Mouse (Mus musculus): ENCODE results near the gene Slc16a6. TPM values are rescaled to one million over a fixed set of nuclear protein-coding genes. Genes with fewer than 3 reads are reported as not detected.
"Not testable (repeated sequence)": the region's sequence is repeated elsewhere in the genome, so short reads cannot be mapped to it uniquely, and the experiment has no call there.

Gene Slc16a6
- polyA plus RNA-seq (2012; rRNA removed) = 7.4 and 9.0 TPM in 2 replicates

- peak; percentile 79 to 88 for DNase-seq (ENCODE audit: extremely low spot score in 1 of 2, low spot score in 1 of 2)
Measured at GRCm38 (mm10) chr11:109473171-109474085, at the start of gene Slc16a6, which contains the start of gene Arsg. TSS of gene Slc16a6 (minus strand) at chr11:109473598. TSS of gene Arsg (plus strand) at chr11:109473374.

GRCm38 (mm10) chr11:109520958-109521357 lies 47.6 kb upstream of the Slc16a6 start:
- no peak for DNase-seq (ENCODE audit: extremely low spot score in 1 of 2, low spot score in 1 of 2)

GRCm38 (mm10) chr11:109517816-109518215 lies 44.4 kb upstream of the Slc16a6 start:
- no peak for DNase-seq (ENCODE audit: extremely low spot score in 1 of 2, low spot score in 1 of 2)

GRCm38 (mm10) chr11:109517330-109517729 lies 43.9 kb upstream of the Slc16a6 start:
- no peak for DNase-seq (ENCODE audit: extremely low spot score in 1 of 2, low spot score in 1 of 2)

GRCm38 (mm10) chr11:109514064-109514612 lies 40.7 kb upstream of the Slc16a6 start:
- DNase-seq (ENCODE audit: extremely low spot score in 1 of 2, low spot score in 1 of 2) = no peak

- DNase-seq (ENCODE audit: extremely low spot score in 1 of 2, low spot score in 1 of 2) = no peak
Measured at GRCm38 (mm10) chr11:109512995-109513675, 39.7 kb upstream of the Slc16a6 start.

GRCm38 (mm10) chr11:109507068-109507467 lies 33.7 kb upstream of the Slc16a6 start:
- DNase-seq (ENCODE audit: extremely low spot score in 1 of 2, low spot score in 1 of 2) = no peak

- no peak for DNase-seq (ENCODE audit: extremely low spot score in 1 of 2, low spot score in 1 of 2)
Measured at GRCm38 (mm10) chr11:109505823-109506222, 32.4 kb upstream of the Slc16a6 start.

GRCm38 (mm10) chr11:109504977-109505376 lies 31.6 kb upstream of the Slc16a6 start:
- peak in 1 of 2 experiments; percentile 36 for DNase-seq (ENCODE audit: extremely low spot score in 1 of 2, low spot score in 1 of 2)

- DNase-seq (ENCODE audit: extremely low spot score in 1 of 2, low spot score in 1 of 2) = no peak
Measured at GRCm38 (mm10) chr11:109500206-109500605, 26.8 kb upstream of the Slc16a6 start.

GRCm38 (mm10) chr11:109497990-109498389 lies 24.6 kb upstream of the Slc16a6 start:
- DNase-seq (ENCODE audit: extremely low spot score in 1 of 2, low spot score in 1 of 2) = no peak

GRCm38 (mm10) chr11:109496996-109497714 lies 23.8 kb upstream of the Slc16a6 start:
- DNase-seq (ENCODE audit: extremely low spot score in 1 of 2, low spot score in 1 of 2) = no peak

- DNase-seq (ENCODE audit: extremely low spot score in 1 of 2, low spot score in 1 of 2) = no peak
Measured at GRCm38 (mm10) chr11:109496475-109496993, 23.1 kb upstream of the Slc16a6 start.

- DNase-seq (ENCODE audit: extremely low spot score in 1 of 2, low spot score in 1 of 2) = no peak
Measured at GRCm38 (mm10) chr11:109495771-109496474, 22.5 kb upstream of the Slc16a6 start.

GRCm38 (mm10) chr11:109494890-109495770 lies 21.7 kb upstream of the Slc16a6 start:
- DNase-seq (ENCODE audit: extremely low spot score in 1 of 2, low spot score in 1 of 2) = no peak

- not testable (repeated sequence) for DNase-seq (ENCODE audit: extremely low spot score in 1 of 2, low spot score in 1 of 2)
Measured at GRCm38 (mm10) chr11:109492847-109493464, 19.6 kb upstream of the Slc16a6 start.

- DNase-seq (ENCODE audit: extremely low spot score in 1 of 2, low spot score in 1 of 2) = no peak
Measured at GRCm38 (mm10) chr11:109491844-109492243, 18.4 kb upstream of the Slc16a6 start.

GRCm38 (mm10) chr11:109489763-109490162 lies 16.4 kb upstream of the Slc16a6 start:
- DNase-seq (ENCODE audit: extremely low spot score in 1 of 2, low spot score in 1 of 2) = no peak

Measured in frontal cortex, adult 2 months (tissue).